Mouse (Mus musculus) heart, adult 2 months (tissue): ENCODE results near the gene Samd4. TPM values are rescaled to one million over a fixed set of nuclear protein-coding genes. Genes with fewer than 3 reads are reported as not detected.

Source experiments
- DNase-seq, 2 experiments: peaks; one replicate each; pipeline ENCODE4 v3.0.0; 2021
- H3K27ac ChIP-seq: fragments of 200-600 bp; 2 replicates; pipeline ENCODE4 v1.8.1; 2022
- H3K27me3 ChIP-seq: fragments of 200-500 bp; 2 replicates; pipeline ENCODE4 v1.6.1; 2012; ENCODE audit warnings: mild to moderate bottlenecking, low read length, inconsistent platforms, mixed read lengths; ENCODE audit not compliant: control insufficient read depth, insufficient read depth
- H3K36me3 ChIP-seq: fragments of 200-500 bp; 2 replicates; pipeline ENCODE4 v1.6.1; 2012; ENCODE audit warnings: low read length, inconsistent platforms; ENCODE audit not compliant: control insufficient read depth, insufficient read depth
- H3K4me1 ChIP-seq: fragments of 200-500 bp; 2 replicates; pipeline ENCODE4 v1.6.1; 2011; ENCODE audit warnings: low read length; ENCODE audit not compliant: control insufficient read depth, insufficient read depth
- H3K4me3 ChIP-seq: fragments of 200-600 bp; 2 replicates; pipeline ENCODE4 v1.8.1; 2022
- H3K79me2 ChIP-seq: fragments of 200-500 bp; replicated peaks from 2 replicates; pipeline ENCODE4 v1.6.1; 2012; ENCODE audit warnings: mild to moderate bottlenecking, inconsistent platforms, low read length, moderate library complexity, mixed read lengths; ENCODE audit not compliant: control insufficient read depth, insufficient read depth
- H3K9ac ChIP-seq: fragments of 200-500 bp; 2 replicates; pipeline ENCODE4 v1.6.1; 2012; ENCODE audit warnings: low read depth, mild to moderate bottlenecking, control low read depth, inconsistent platforms, low read length, mixed read lengths
- CTCF ChIP-seq: fragments of 200-600 bp; IDR thresholded peaks from 2 replicates; pipeline ENCODE4 v1.8.1; 2022; ENCODE audit warnings: antibody characterized with exemption, mild to moderate bottlenecking, moderate library complexity
- EP300 ChIP-seq: fragments of 200-500 bp; IDR thresholded peaks from 2 replicates; pipeline ENCODE4 v1.6.1; 2011; ENCODE audit warnings: low read depth, low read length, control low read depth; ENCODE audit not compliant: insufficient read depth
- POLR2A ChIP-seq: fragments of 200-500 bp; IDR thresholded peaks from 2 replicates; pipeline ENCODE4 v1.6.1; 2011; ENCODE audit warnings: mild to moderate bottlenecking, low read depth, low read length, control low read depth; ENCODE audit not compliant: insufficient read depth
- WGBS: fragments of 180-500 bp; shearing (Covaris S2); methylation state at CpG from one replicate; pipeline ENCODE4 v1.1.7; 2018; 5-methylcytosine and 5-hydroxymethylcytosine counted together
- intact Hi-C: fragments of 180-260 bp; cut with DNase I; formaldehyde crosslinking; loops from one replicate; pipeline ENCODE4 v1.15.1; 2025
- polyA plus RNA-seq: library from polyadenylated mRNA; depleted of rRNA; stranded (reverse); fragments of >200 nt; gene quantifications from 2 replicates; pipeline ENCODE4 v1.2.3, GENCODE M21; 2012
- total RNA-seq, 2 experiments: library from RNA; stranded (reverse); gene quantifications; 2 replicates each; pipeline ENCODE4 v1.2.3; 2021

Gene Samd4
- total and polyA plus RNA-seq, 3 experiments, result 23.8 to 62.3 (median 51.7) TPM

DNA sequence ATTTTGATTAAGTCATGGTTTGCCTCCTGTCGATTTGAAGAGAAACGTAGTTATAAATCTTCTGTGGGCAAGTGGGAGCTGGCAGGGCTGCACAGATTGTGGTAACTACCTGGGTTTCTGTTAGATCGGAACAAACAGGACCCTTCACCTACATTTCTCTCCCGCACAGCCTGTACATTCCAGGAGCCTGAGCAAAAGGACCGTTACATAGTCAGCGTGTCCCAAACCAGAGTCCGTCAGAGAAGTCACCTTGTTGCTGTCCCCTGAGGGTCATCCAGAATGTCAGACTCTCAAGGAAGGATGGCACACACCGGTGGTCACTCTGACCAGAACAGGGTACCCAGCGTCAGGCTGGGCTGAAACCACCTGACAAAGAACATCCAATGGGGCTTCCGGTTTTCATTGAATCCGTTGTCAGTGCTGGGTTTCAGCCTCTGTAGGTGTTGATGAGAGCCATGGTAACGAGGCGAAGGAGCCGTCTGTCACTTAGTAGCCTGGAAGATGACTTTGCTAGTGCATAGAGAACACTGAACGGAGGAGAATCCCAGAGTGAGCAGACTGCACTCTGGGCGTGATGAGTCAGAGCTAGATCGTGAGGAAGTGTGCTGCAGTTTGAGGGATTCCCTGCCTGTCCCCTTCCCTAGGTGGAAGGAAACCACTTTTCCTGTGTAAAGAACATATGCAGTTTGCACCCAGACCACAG lies 98.2 kb downstream of the Samd4 start:
- Histone ChIP-seq H3K27me3 (no peaks in the 10 kb centered on the region), H3K4me3 (no peak overlapping the region), H3K36me3 (no peaks in the 10 kb centered on the region), H3K79me2 (no peaks in the 10 kb centered on the region), H3K27ac (peak overlapping the region; percentile 56), H3K9ac (no peak overlapping the region), H3K4me1 (peaks cover 17% of the 10 kb centered on the region)
- TF ChIP-seq CTCF (no peak), EP300 (no peak), POLR2A (no peak)
- no peak for DNase-seq
- intact Hi-C loops, result no loop called here
- 50% methylated on average over 17 of the region's 17 CpGs for WGBS

DNA sequence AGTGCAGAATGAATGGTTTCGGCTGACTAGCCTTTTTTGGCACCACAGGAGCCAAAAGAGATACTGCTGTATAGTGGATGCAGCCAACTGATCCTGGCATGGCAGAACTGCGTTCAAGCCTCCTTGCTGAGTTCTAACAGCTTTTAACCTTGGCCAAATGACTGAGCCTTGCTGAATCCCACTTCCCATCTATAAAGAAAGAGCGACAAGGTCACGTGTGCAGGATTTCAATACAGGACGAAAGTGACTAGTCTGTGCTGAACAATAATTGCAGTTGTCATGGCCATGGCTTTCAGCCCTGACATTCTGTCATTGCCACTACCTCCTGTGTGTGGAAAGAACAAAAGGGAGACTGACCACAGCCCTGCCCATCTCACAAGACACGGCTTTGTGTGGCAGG lies 99.5 kb downstream of the Samd4 start:
- 71% methylated on average over 6 of the region's 6 CpGs for WGBS
- H3K36me3 ChIP-seq, result no peaks in the 10 kb centered on the region
- no peak overlapping the region for H3K27ac ChIP-seq
- no peaks in the 10 kb centered on the region for H3K27me3 ChIP-seq
- H3K4me1 ChIP-seq, result peaks cover 17% of the 10 kb centered on the region
- no peak for DNase-seq
- H3K4me3 ChIP-seq, result no peak overlapping the region
- H3K79me2 ChIP-seq, result no peaks in the 10 kb centered on the region
- intact Hi-C loops, result no loop called here
- H3K9ac ChIP-seq, result no peak overlapping the region
- TF ChIP-seq POLR2A (no peak), CTCF (no peak)

DNA sequence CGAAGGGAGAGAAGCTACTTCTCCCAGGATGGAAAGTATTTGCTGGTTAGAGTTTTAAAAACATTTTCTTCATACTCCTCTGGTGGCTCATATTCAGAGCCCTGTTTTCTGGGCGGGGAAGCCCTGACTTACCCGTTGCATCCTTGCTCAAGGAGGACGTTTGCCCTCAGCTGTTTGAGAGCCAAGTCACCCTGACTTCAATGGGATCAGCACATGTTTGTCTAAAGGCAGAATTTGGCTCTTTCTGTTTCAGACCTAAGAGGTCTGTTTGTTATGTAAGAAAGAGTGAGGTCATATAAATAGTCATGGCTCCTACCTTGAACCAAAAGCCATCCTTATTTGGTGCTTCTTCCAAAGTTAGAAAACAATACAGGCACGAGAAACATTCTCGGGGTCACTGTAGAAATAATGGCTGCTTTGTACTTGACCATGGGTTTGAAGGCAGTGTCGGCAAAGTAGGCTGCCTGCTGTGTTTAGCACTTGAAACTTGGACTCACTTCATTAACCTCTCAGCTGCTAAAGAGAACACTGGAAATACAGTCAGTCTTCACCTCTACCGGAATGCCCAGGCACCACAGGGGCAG lies 102.0 kb downstream of the Samd4 start:
- Histone ChIP-seq H3K79me2 (no peaks in the 10 kb centered on the region), H3K36me3 (no peaks in the 10 kb centered on the region), H3K9ac (no peak overlapping the region), H3K4me3 (no peak overlapping the region), H3K27ac (peak overlapping the region; percentile 26), H3K4me1 (peaks cover 19% of the 10 kb centered on the region), H3K27me3 (no peaks in the 10 kb centered on the region)
- intact Hi-C loops, result no loop called here
- DNase-seq, result no peak
- WGBS, result 40% methylated on average over 8 of the region's 8 CpGs
- TF ChIP-seq CTCF (no peak), POLR2A (no peak), EP300 (no peak)

DNA sequence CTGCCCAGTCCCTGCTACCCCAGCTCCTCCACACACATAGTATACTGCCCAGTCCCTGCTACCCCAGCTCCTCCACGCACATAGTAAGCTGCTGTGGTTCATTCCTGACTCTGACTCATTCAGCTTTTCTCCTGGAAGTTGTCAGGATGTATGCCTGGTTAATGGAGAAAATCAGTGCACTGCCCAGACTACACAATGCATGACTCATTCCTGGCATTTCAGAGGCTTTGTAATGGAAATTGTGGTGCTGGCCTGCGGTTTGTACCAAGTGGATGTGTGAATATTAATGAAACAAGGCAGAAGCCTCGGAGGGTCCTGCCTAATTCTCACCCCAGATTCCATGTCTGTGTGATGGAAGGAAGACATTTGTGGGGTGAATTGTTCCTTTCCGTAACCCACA lies 107.0 kb downstream of the Samd4 start:
- WGBS, result 58% methylated on average over 4 of the region's 4 CpGs
- TF ChIP-seq EP300 (no peak), CTCF (no peak), POLR2A (no peak)
- H3K9ac ChIP-seq, result no peak overlapping the region; the same call in 1 of the 2 replicates
- intact Hi-C loops, result no loop called here
- no peak overlapping the region for H3K27ac ChIP-seq
- DNase-seq, result no peak
- no peaks in the 10 kb centered on the region for H3K27me3 ChIP-seq
- H3K4me3 ChIP-seq, result no peak overlapping the region
- 0 out of 2 replicates have a peak, but pooled peaks cover 1% of the 10 kb centered on the region for H3K79me2 ChIP-seq
- H3K4me1 ChIP-seq, result peaks cover 12% of the 10 kb centered on the region
- peaks cover 5% of the 10 kb centered on the region; the same call in 1 of the 2 replicates for H3K36me3 ChIP-seq

DNA sequence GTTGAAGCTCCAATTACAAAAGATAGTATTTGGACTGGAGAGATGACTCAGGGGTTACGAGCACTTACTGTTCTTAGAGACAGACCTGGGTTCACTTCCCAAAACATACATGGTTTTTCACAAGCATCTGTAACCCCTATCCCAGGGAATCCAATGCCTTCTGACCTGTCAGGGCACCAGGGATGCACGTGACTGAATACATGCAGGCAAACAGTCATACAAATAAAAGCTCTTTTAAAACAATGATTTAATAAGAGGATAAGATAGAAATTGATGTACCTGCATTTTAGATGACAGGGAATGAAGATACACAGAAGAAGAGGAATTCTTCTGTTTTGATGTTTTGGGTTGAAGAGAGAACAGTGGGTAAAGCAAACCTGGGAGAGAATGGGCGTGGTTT lies 107.8 kb downstream of the Samd4 start:
- Histone ChIP-seq H3K4me1 (peaks cover 10% of the 10 kb centered on the region), H3K4me3 (no peak overlapping the region), H3K27ac (no peak overlapping the region), H3K9ac (no peak overlapping the region), H3K27me3 (no peaks in the 10 kb centered on the region), H3K79me2 (peaks cover 1% of the 10 kb centered on the region; the same call in 1 of the 2 replicates), H3K36me3 (peaks cover 5% of the 10 kb centered on the region; the same call in 1 of the 2 replicates)
- intact Hi-C loops, result no loop called here
- 91% methylated on average over 3 of the region's 3 CpGs for WGBS
- no peak for DNase-seq
- TF ChIP-seq POLR2A (no peak), EP300 (no peak), CTCF (no peak)

DNA sequence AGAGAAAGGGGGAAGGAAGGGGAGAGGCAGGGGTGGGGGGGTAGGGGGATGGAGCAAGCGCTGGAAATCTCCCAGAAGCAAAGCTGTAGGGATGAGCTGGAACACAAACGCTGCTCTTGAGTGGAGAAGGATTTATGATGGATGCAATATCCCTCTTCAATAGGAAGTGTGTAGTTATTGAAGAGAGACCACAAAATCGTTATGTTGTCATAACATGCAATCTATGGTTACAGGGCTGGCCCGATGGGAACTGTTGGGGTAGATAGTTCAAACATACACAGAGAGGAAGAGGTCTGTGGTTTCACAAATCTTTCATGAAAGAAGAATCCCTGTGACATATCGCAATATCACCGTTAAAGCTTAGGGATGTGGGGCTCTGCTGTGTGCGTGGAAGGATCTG lies 112.0 kb downstream of the Samd4 start:
- WGBS, result 80% methylated on average over 7 of the region's 7 CpGs
- Histone ChIP-seq H3K27me3 (no peaks in the 10 kb centered on the region), H3K27ac (no peak overlapping the region), H3K9ac (no peak overlapping the region), H3K79me2 (peaks cover 1% of the 10 kb centered on the region; the same call in 1 of the 2 replicates), H3K4me1 (peaks cover 14% of the 10 kb centered on the region), H3K4me3 (no peak overlapping the region), H3K36me3 (peaks cover 8% of the 10 kb centered on the region; the same call in 1 of the 2 replicates)
- intact Hi-C loops, result loop anchor here (5.0 kb wide), 1 partner anchor 47 kb away; no protein-coding TSS in a partner anchor
- TF ChIP-seq CTCF, result no peak
- TF ChIP-seq POLR2A, result no peak
- TF ChIP-seq EP300, result no peak
- DNase-seq, result no peak
